Mouse (Mus musculus): Measurements from ENCODE around the gene 1700067K01Rik. TPM values are rescaled to one million over a fixed set of nuclear protein-coding genes. Genes with fewer than 3 reads are reported as not detected.

The 1700067K01Rik gene
- total RNA-seq, 1 experiment from 2014 or later, result 0.67 TPM

- DNase-seq, result no peak
Measured at GRCm38 (mm10) chr8:84011705-84012498, 10.6 kb downstream of the 1700067K01Rik start, which contains the start of gene 2210011C24Rik. Gene 2210011C24Rik, minus strand, starts transcription at chr8:84012171.

GRCm38 (mm10) chr8:84012499-84013165 is 11.3 kb downstream of the 1700067K01Rik start:
- DNase-seq, result no peak

GRCm38 (mm10) chr8:84015833-84016232 is 14.5 kb downstream of the 1700067K01Rik start:
- DNase-seq, result no peak

- no peak for DNase-seq
Measured at GRCm38 (mm10) chr8:84019738-84020137, 18.4 kb downstream of the 1700067K01Rik start.

- no peak for DNase-seq
Measured at GRCm38 (mm10) chr8:84021096-84021495, 19.8 kb downstream of the 1700067K01Rik start, which contains the start of gene Palm3. Gene Palm3, plus strand, starts transcription at chr8:84021471.

- no peak for DNase-seq
Measured at GRCm38 (mm10) chr8:84021569-84021968, 20.3 kb downstream of the 1700067K01Rik start.

- no peak for DNase-seq
Measured at GRCm38 (mm10) chr8:84023085-84023484, 21.8 kb downstream of the 1700067K01Rik start.

- DNase-seq, result no peak
Measured at GRCm38 (mm10) chr8:84023631-84024030, 22.3 kb downstream of the 1700067K01Rik start.

GRCm38 (mm10) chr8:84024171-84024570 is 22.9 kb downstream of the 1700067K01Rik start:
- DNase-seq, result peak; percentile 62

GRCm38 (mm10) chr8:84025863-84026262 is 24.6 kb downstream of the 1700067K01Rik start:
- DNase-seq, result peak; percentile 70

- DNase-seq, result no peak
Measured at GRCm38 (mm10) chr8:84027449-84027848, 26.1 kb downstream of the 1700067K01Rik start.

- no peak for DNase-seq
Measured at GRCm38 (mm10) chr8:84029272-84029671, 28.0 kb downstream of the 1700067K01Rik start.

GRCm38 (mm10) chr8:84032777-84033176 is 31.5 kb downstream of the 1700067K01Rik start:
- no peak for DNase-seq

GRCm38 (mm10) chr8:84038015-84038414 is 36.7 kb downstream of the 1700067K01Rik start:
- peak; percentile 41 for DNase-seq

- DNase-seq, result peak; percentile 66
Measured at GRCm38 (mm10) chr8:84039050-84039449, 37.7 kb downstream of the 1700067K01Rik start.

- DNase-seq, result peak; percentile 71
Measured at GRCm38 (mm10) chr8:84042066-84042947, 41.0 kb downstream of the 1700067K01Rik start, which contains the start of gene Il27ra. Gene Il27ra, minus strand, starts transcription at chr8:84042589.

GRCm38 (mm10) chr8:84042948-84043342 is 41.6 kb downstream of the 1700067K01Rik start:
- no peak for DNase-seq

- no peak for DNase-seq
Measured at GRCm38 (mm10) chr8:84044103-84044502, 42.8 kb downstream of the 1700067K01Rik start.

GRCm38 (mm10) chr8:84044900-84045299 is 43.6 kb downstream of the 1700067K01Rik start, which contains the start of gene Rln3:
Gene Rln3, minus strand, starts transcription at chr8:84045000.
- DNase-seq, result no peak

- DNase-seq, result no peak
Measured at GRCm38 (mm10) chr8:84046505-84046904, 45.2 kb downstream of the 1700067K01Rik start.

GRCm38 (mm10) chr8:84048171-84048570 is 46.9 kb downstream of the 1700067K01Rik start:
- DNase-seq, result no peak

- DNase-seq, result no peak
Measured at GRCm38 (mm10) chr8:84052746-84053145, 51.4 kb downstream of the 1700067K01Rik start.

Measured in adrenal gland, postnatal 25 days (tissue).